Mouse (Mus musculus) G1E (cell line): Measurements from ENCODE around the gene C2cd4b.

Source experiments
- CTCF ChIP-seq: IDR thresholded peaks from 2 replicates; pipeline ENCODE4 v1.5.1; 2012; ENCODE audit warnings: low read depth, low read length, inconsistent platforms, mixed read lengths
- GATA1 ChIP-seq: IDR thresholded peaks from 2 replicates; pipeline ENCODE4 v1.6.1; 2012; ENCODE audit warnings: borderline replicate concordance, low read length, inconsistent platforms, mixed read lengths

DNA sequence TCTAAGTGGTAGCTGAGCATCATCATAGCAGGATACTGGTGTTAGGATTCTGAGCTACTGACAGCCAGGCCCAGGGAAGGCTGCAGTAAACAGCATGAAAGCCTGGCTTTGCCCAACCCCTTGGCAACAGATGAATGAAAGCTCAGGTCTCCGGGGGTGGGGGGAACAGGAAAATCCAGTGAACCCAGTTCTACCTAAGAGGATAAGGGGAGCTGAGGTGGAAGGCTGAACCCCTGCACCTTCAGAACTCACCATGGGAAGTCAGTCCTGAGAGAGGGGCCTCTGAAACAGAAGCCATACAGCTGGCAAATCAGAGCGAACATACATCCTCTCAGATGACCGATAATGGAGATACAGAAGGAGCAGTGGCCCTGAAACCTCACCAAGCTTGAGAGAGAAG is 34.0 kb upstream of the C2cd4b start:
- TF ChIP-seq CTCF (no peak), GATA1 (no peak)
